Mouse (Mus musculus) heart, postnatal 0 days (tissue): ENCODE results near the gene Cacna2d2. TPM values are rescaled to one million over a fixed set of nuclear protein-coding genes. Genes with fewer than 3 reads are reported as not detected.

Experiments
- ATAC-seq: fragments of 200-750 bp; cut with Nextera tagmentation; 2 replicates; pipeline ENCODE4 v1.8.0; 2017; ENCODE audit warnings: low read depth, moderate number of reproducible peaks, moderate library complexity; ENCODE audit not compliant: insufficient read depth
- DNase-seq: peaks from one replicate; pipeline ENCODE4 v3.0.0-alpha.2; 2016; ENCODE audit warnings: low spot score
- H3K27ac ChIP-seq: fragments of 300-500 bp; sonication (generic); 2 replicates; pipeline ENCODE4 v1.5.1; 2014; ENCODE audit warnings: low read depth, mild to moderate bottlenecking
- H3K27me3 ChIP-seq: fragments of 300-500 bp; sonication (generic); 2 replicates; pipeline ENCODE4 v1.6.1; 2014; ENCODE audit warnings: low read length, mixed read lengths; ENCODE audit not compliant: control insufficient read depth, insufficient read depth
- H3K36me3 ChIP-seq: fragments of 300-500 bp; sonication (generic); replicated peaks from 2 replicates; pipeline ENCODE4 v1.6.1; 2014; ENCODE audit warnings: low read length, mixed read lengths; ENCODE audit not compliant: control insufficient read depth, insufficient read depth
- H3K4me1 ChIP-seq: fragments of 300-500 bp; sonication (generic); 2 replicates; pipeline ENCODE4 v1.6.1; 2014; ENCODE audit warnings: antibody characterized with exemption; ENCODE audit not compliant: control insufficient read depth, insufficient read depth
- H3K4me2 ChIP-seq: fragments of 300-500 bp; sonication (generic); 2 replicates; pipeline ENCODE4 v1.6.1; 2014; ENCODE audit warnings: low read depth, mild to moderate bottlenecking, low read length, moderate library complexity
- H3K4me3 ChIP-seq: fragments of 300-500 bp; sonication (generic); 2 replicates; pipeline ENCODE4 v1.5.1; 2014; ENCODE audit warnings: low read depth, low read length
- H3K9ac ChIP-seq: fragments of 300-500 bp; sonication (generic); replicated peaks from 2 replicates; pipeline ENCODE4 v1.6.1; 2014; ENCODE audit warnings: low read depth, low read length, mixed read lengths
- H3K9me3 ChIP-seq: fragments of 300-500 bp; sonication (generic); replicated peaks from 2 replicates; pipeline ENCODE4 v1.6.1; 2016; ENCODE audit warnings: low read length; ENCODE audit not compliant: control insufficient read depth
- CTCF ChIP-seq: IDR thresholded peaks from 2 replicates; pipeline ENCODE4 v1.5.1; 2016; ENCODE audit warnings: antibody characterized with exemption, control low read depth, low read depth
- EP300 ChIP-seq: IDR thresholded peaks from 2 replicates; pipeline ENCODE4 v1.6.1; 2016; ENCODE audit warnings: antibody characterized with exemption, low read depth
- WGBS: fragments of 180-500 bp; shearing (Covaris S2); extraction: QIAGEN DNeasy Blood & Tissue Kit; methylation state at CpG from one replicate; pipeline ENCODE4 v1.1.7; 2014; 5-methylcytosine and 5-hydroxymethylcytosine counted together
- polyA plus RNA-seq: library from polyadenylated mRNA; unstranded; fragments of >200 nt; fragmentation: Nextera tagmentation; extraction: Ambion mirVana; gene quantifications from 2 replicates; pipeline ENCODE4 v1.2.1, GENCODE M21; 2015
- total RNA-seq: library from RNA; depleted of rRNA; stranded (reverse); fragments of >200 nt; gene quantifications from 2 replicates; pipeline ENCODE4 v1.2.3, GENCODE M21; 2014; ENCODE audit warnings: low replicate concordance

Cacna2d2 gene
- total and polyA plus RNA-seq, 2 experiments from 2014 or later, result 1.1 to 34.8 TPM

DNA sequence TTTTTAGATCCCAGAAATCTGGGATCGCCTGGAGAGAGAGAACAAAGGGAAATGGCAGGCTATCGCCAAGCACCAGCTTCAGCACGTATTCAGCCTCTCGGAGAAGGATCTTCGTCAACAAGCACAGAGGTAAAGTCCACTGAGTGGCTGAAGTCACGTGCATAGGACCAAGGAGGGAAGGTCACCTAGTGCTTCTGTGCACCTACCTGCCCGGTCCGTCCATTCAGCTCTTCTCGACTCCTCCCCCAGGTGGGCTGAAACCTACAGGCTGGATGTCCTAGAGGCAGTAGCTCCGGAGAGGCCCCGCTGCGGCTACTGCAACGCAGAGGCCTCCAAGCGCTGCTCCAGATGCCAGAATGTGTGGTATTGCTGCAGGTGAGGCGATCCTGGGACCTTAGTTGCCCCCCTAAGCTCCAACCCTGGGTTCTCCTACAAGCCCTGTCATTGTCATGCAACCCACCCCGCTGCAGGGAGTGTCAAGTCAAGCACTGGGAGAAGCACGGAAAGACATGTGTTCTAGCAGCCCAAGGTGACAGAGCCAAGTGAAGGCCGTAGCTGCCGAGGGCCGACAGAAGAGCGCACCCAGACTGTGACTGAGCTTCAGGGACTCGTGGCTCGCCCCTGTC is 151.2 kb downstream of the Cacna2d2 start:
- no peaks in the 10 kb centered on the region for H3K36me3 ChIP-seq
- H3K27ac ChIP-seq, result no peak overlapping the region
- H3K4me1 ChIP-seq, result peaks cover 38% of the 10 kb centered on the region
- no peak for TF ChIP-seq CTCF
- no peak for TF ChIP-seq EP300
- 0 out of 2 replicates have a peak, but pooled peaks cover 12% of the 10 kb centered on the region for H3K27me3 ChIP-seq
- WGBS, result 57% methylated on average over 23 of the region's 23 CpGs
- ATAC-seq (no peak), DNase-seq (no peak)
- peak overlapping the region; percentile 52; the same call in 1 of the 2 replicates for H3K9ac ChIP-seq
- no peaks in the 10 kb centered on the region for H3K9me3 ChIP-seq
- H3K4me2 ChIP-seq, result peak overlapping the region; percentile 77
- peak overlapping the region; percentile 51 for H3K4me3 ChIP-seq

DNA sequence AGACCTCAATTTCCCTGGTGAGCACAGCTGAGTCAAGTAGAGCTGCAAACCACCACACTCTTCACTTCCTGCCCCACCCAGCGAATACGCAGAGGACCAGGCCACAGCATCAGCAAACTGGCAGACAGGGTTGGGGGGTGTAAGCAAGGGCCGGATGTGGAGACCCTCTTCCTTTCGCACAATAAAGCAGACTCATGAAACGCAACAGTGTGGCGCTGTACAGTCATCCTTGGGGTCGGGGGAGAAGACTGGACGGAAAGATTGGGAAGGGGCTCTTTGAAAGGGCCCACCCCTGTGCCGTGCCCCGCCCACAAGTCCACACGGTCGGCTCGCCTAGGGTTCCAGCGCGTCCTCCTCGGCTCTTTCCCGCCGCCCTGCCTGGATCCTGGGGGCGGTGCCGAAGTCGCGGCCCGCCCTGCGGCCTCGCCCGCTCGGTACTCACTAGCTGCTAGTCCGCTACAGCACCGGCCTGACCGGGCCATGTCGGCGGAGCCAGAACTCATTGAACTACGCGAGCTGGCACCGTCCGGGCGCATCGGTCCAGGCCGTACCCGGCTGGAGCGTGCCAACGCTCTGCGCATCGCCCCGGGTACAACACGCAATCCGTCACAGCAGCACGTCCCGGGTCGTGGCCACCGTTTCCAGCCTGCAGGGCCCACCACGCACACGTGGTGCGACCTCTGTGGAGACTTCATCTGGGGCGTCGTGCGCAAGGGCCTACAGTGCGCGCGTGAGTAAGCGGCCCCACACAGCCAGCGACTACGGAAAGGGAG is 151.9 kb downstream of the Cacna2d2 start, which contains the start of gene Rassf1:
TSS of gene Rassf1 (plus strand) at position 439 of the 773 bp plus-strand sequence.
- Histone ChIP-seq H3K9me3 (no peaks in the 10 kb centered on the region), H3K27ac (peak within 1 kb of the TSS; percentile 46; the same call in 1 of the 2 replicates), H3K4me1 (peaks cover 41% of the 10 kb centered on the region), H3K27me3 (0 out of 2 replicates have a peak, but pooled peaks cover 12% of the 10 kb centered on the region), H3K4me3 (peak within 1 kb of the TSS; percentile 51), H3K36me3 (no peaks in the 10 kb centered on the region), H3K9ac (peak within 1 kb of the TSS; percentile 52; the same call in 1 of the 2 replicates), H3K4me2 (peak within 1 kb of the TSS; percentile 77)
- 0 out of 2 replicates have a peak, but pooled peaks have one; percentile 4 for ATAC-seq
- WGBS, result 2% methylated on average over 58 of the region's 63 CpGs
- TF ChIP-seq EP300, result no peak
- DNase-seq, result no peak

DNA sequence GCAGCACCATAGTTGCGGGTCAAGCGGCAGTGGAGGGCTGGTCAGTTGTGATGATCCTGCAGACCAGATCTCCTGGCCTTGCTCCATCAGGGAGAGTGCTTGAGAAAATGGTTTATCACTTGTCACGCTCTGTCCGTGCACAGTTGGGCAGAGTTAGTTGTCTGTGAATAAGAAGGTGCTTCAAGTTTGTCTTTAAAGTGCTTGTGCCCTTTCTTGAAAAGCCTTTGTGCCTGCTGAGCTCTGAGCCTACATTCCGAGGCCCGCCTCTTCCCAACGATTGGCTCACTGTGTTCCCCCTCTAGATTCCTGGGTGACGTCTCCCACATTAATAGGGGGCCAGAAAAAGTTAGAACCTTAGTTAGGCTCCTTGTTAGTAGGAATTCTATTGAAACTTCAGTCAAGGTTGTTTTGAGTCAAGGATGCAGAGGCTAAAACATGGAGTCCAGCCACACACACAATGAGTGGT is 152.5 kb downstream of the Cacna2d2 start:
- H3K27me3 ChIP-seq, result 0 out of 2 replicates have a peak, but pooled peaks cover 12% of the 10 kb centered on the region
- H3K4me1 ChIP-seq, result peaks cover 41% of the 10 kb centered on the region
- ATAC-seq, result no peak
- no peak for TF ChIP-seq CTCF
- TF ChIP-seq EP300, result no peak
- H3K36me3 ChIP-seq, result peaks cover 2% of the 10 kb centered on the region; the same call in 1 of the 2 replicates
- WGBS, result 27% methylated on average over 8 of the region's 8 CpGs
- no peaks in the 10 kb centered on the region for H3K9me3 ChIP-seq
- peak overlapping the region; percentile 52; the same call in 1 of the 2 replicates for H3K9ac ChIP-seq
- peak overlapping the region; percentile 51 for H3K4me3 ChIP-seq
- H3K4me2 ChIP-seq, result peak overlapping the region; percentile 77
- H3K27ac ChIP-seq, result peak overlapping the region; percentile 46; the same call in 1 of the 2 replicates
- no peak for DNase-seq

DNA sequence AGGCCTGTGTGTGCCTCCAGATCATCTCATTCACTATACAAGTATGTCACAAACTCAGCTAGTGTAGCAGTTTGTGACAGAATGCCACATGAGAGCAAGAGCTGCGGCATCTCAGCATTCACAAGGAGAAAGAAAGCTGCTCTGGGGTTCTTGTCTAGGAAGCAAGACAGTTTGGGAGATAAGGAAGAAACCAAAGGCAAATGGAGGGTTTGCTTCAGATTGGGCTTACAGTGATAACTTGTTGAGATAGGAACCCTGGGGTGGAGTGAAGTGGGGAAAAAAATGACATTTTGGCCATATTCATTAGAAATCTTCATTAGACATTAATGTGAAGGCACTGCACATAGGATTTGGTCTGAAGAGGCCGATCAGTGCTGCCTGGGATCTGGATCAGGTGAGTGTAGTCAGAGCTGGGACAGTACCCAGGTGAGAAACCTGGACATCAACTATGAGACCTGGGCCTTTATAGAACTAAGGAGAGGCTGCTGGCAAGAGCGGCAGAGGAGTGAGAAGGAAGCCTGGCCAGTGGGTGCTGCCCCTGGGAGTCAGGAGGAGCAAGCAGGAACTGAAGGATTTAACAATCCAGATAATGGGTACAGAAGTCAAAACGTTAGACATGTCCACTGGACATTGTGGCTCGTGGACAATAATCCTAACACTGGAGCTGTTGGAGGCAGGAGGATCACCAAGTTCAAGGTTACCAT is 153.4 kb downstream of the Cacna2d2 start:
- TF ChIP-seq EP300, result no peak
- TF ChIP-seq CTCF, result no peak
- H3K27ac ChIP-seq, result no peak overlapping the region
- H3K4me1 ChIP-seq, result peaks cover 33% of the 10 kb centered on the region
- no peak overlapping the region for H3K4me3 ChIP-seq
- H3K27me3 ChIP-seq, result 0 out of 2 replicates have a peak, but pooled peaks cover 8% of the 10 kb centered on the region
- ATAC-seq, result no peak
- no peaks in the 10 kb centered on the region for H3K9me3 ChIP-seq
- no peak overlapping the region for H3K9ac ChIP-seq
- H3K4me2 ChIP-seq, result peak overlapping the region; percentile 86; the same call in 1 of the 2 replicates
- no peak for DNase-seq
- H3K36me3 ChIP-seq, result peaks cover 11% of the 10 kb centered on the region
- WGBS, result 82% methylated on average over 5 of the region's 5 CpGs
